34 mouse cellular contexts compared by ENCODE assay signal in the genomic region with DNA sequence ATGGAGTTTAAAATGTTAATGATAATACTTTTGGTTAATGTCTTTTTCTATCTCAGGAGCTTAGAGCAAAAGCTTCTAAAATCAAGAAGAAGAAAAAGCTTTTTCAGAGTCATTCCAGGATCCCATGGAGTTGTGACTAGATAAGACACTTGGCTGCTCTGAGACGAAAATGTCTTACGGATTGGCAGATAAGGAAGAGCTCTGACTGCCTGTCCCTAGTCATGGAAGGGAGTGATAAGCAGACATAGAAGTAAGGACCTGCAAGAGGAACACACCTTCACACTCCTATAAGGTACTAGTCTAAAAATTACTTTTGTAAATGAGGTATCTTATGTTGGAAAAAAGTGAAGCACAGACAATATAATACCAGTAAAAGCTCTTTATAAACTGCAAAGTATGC.
"Had no signal": no experiment of that assay in that cellular context is flagged by ENCODE, and none has a peak within 500 bp of the region (broad histone marks: within the 10 kb centered on the region; RNA-seq: fewer than 3 reads in every experiment).

No protein-coding gene starts in this region.

- H3K9me3 ChIP-seq: heart, embryonic 10.5 days; heart, embryonic 12.5 days; heart, embryonic 13.5 days; heart, embryonic 15.5 days; hindbrain, embryonic 10.5 days; hindbrain, embryonic 12.5 days; hindbrain, embryonic 13.5 days; hindbrain, embryonic 15.5 days; intestine, embryonic 15.5 days; kidney, embryonic 15.5 days had no signal

- H3K4me2 ChIP-seq: heart, embryonic 11.5 days; heart, embryonic 12.5 days; heart, embryonic 13.5 days; heart, embryonic 15.5 days; hindbrain, embryonic 12.5 days; hindbrain, embryonic 13.5 days; hindbrain, embryonic 14.5 days; hindbrain, embryonic 15.5 days; intestine, embryonic 15.5 days; kidney, embryonic 15.5 days had no signal

- ATAC-seq: hindbrain, embryonic 16.5 days; hindbrain, postnatal 0 days; inflammation-experienced regulatory T-cells, adult 6 months; intestine, embryonic 15.5 days; intestine, embryonic 16.5 days; intestine, postnatal 0 days had no signal

- H3K4me3 ChIP-seq: heart, adult 2 months; heart, embryonic 10.5 days; heart, embryonic 12.5 days; heart, embryonic 13.5 days; heart, embryonic 15.5 days; hindbrain, embryonic 10.5 days; hindbrain, embryonic 12.5 days; hindbrain, embryonic 13.5 days; hindbrain, embryonic 15.5 days; intestine, embryonic 15.5 days; kidney, embryonic 15.5 days; layer of hippocampus, adult 2 months had no signal

- H3K27ac ChIP-seq: heart, adult 2 months; heart, embryonic 10.5 days; heart, embryonic 13.5 days; heart, embryonic 15.5 days; hindbrain, embryonic 10.5 days; hindbrain, embryonic 12.5 days; hindbrain, embryonic 13.5 days; hindbrain, embryonic 14.5 days; hindbrain, embryonic 15.5 days; hindbrain, postnatal 0 days; intestine, embryonic 15.5 days; kidney, embryonic 15.5 days; layer of hippocampus, adult 2 months had no signal

- H3K36me3 ChIP-seq: heart, embryonic 10.5 days; heart, embryonic 12.5 days; heart, embryonic 13.5 days; heart, embryonic 15.5 days; hindbrain, embryonic 10.5 days; hindbrain, embryonic 12.5 days; hindbrain, embryonic 13.5 days; hindbrain, embryonic 15.5 days; intestine, embryonic 15.5 days; kidney, embryonic 15.5 days had no signal

- H3K4me1 ChIP-seq: hindbrain, embryonic 10.5 days; hindbrain, embryonic 12.5 days; hindbrain, embryonic 13.5 days; hindbrain, embryonic 15.5 days; intestine, embryonic 15.5 days had no signal

- DNase-seq: heart, adult 2 months; heart, postnatal 10 days; heart, postnatal 14 days; heart, postnatal 36 days; heart, postnatal 4 days; kidney, adult 18-20 months; kidney, adult 2 months; kidney, adult 8-10 months; kidney, adult 9 months; kidney, postnatal 10 days; kidney, postnatal 14 days; kidney, postnatal 25 days; kidney, postnatal 36 days; kidney, postnatal 4 days; layer of hippocampus, adult 9-11 months; layer of hippocampus, postnatal 36 days had no signal

- H3K9ac ChIP-seq: heart, embryonic 12.5 days; heart, embryonic 13.5 days; heart, embryonic 15.5 days; hindbrain, embryonic 12.5 days; hindbrain, embryonic 13.5 days; hindbrain, embryonic 14.5 days; hindbrain, embryonic 15.5 days; intestine, embryonic 15.5 days; kidney, embryonic 15.5 days had no signal

- H3K27me3 ChIP-seq: heart, embryonic 12.5 days; heart, embryonic 13.5 days; heart, embryonic 15.5 days; hindbrain, embryonic 12.5 days; hindbrain, embryonic 13.5 days; hindbrain, embryonic 15.5 days; intestine, embryonic 15.5 days; kidney, embryonic 15.5 days had no signal
